Mouse (Mus musculus): Measurements from ENCODE around the gene Parp6.

DNA sequence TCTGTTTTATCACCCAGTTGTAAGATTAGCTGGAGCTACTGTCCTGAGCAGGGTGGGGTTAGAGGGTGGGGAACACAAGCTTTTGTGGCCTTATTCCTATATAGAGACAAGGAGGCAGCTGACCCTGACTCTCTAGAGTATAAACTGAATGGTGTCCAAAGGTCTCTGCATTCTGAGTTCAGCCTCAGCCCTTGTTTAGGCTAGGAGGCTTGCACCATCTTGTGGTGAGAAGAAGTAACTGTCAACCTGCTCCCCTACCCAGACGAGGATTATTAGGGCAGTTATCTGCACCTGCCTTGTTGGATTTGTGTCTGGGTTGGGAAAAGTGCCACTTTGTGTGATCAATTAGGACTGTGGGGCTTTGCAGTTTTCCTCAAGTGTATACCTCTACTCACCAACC lies 61.2 kb downstream of the Parp6 start:
- TF ChIP-seq USF1 (IDR thresholded peaks at IDR 0.05; ENCODE audit: low read depth, low read length): no peak
- TF ChIP-seq CHD2 (IDR thresholded peaks at IDR 0.05; ENCODE audit: low read length): no peak
- TF ChIP-seq CTCF (conservative IDR thresholded peaks at IDR 0.05 in 1 of 2, IDR thresholded peaks at IDR 0.05 in 1 of 2; ENCODE audit: low read depth in 2 of 2, low read length in 2 of 2): peak; percentile 28 to 59; a peak in 3 of 4 replicates
- no peak for TF ChIP-seq TBP (conservative IDR thresholded peaks at IDR 0.05; ENCODE audit: low read depth, low read length)
- no peak for TF ChIP-seq MAFK (IDR thresholded peaks at IDR 0.05; ENCODE audit: insufficient replicate concordance, low read length)
- no peak for TF ChIP-seq BHLHE40 (IDR thresholded peaks at IDR 0.05; ENCODE audit: low read depth, low read length)
- no peak for TF ChIP-seq POLR2A (IDR thresholded peaks at IDR 0.05; ENCODE audit: low read depth, low read length)
- TF ChIP-seq USF2 (conservative IDR thresholded peaks at IDR 0.05; ENCODE audit: low read depth, low read length): no peak

All from CH12.LX (cell line).